Mouse (Mus musculus): Measurements from ENCODE around the gene Rwdd3.

- TF ChIP-seq POLR2A (IDR thresholded peaks at IDR 0.05; ENCODE audit: low read depth, low read length) (no peak), CTCF (IDR thresholded peaks at IDR 0.05; ENCODE audit: extremely low read depth, insufficient read depth, insufficient read length, insufficient replicate concordance) (no peak)
Observed at GRCm38 (mm10) chr3:121116590-121116989, 54.9 kb downstream of the Rwdd3 start.

All from spleen, adult 2 months (tissue).